Mouse (Mus musculus) c-Kit-negative CD71-positive TER-119-positive erythroid progenitor cells, embryonic 14.5 days (primary cell): Measurements from ENCODE around the gene Myt1l.

ENCODE experiments used
- DNase-seq: peaks from one replicate; pipeline ENCODE4 v3.0.0-alpha.2; 2013; ENCODE audit warnings: low read depth, low spot score

Myt1l gene

GRCm38 (mm10) chr12:29723722-29724338 is 195.6 kb downstream of the Myt1l start:
- DNase-seq = no peak

GRCm38 (mm10) chr12:29728294-29728693 is 200.1 kb downstream of the Myt1l start:
- DNase-seq = no peak

GRCm38 (mm10) chr12:29740346-29741025 is 212.3 kb downstream of the Myt1l start:
- no peak for DNase-seq

- no peak for DNase-seq
Observed at GRCm38 (mm10) chr12:29741181-29741580, 213.0 kb downstream of the Myt1l start.

- DNase-seq = no peak
Observed at GRCm38 (mm10) chr12:29750604-29751128, 222.5 kb downstream of the Myt1l start.

- DNase-seq = no peak
Observed at GRCm38 (mm10) chr12:29755086-29755871, 227.1 kb downstream of the Myt1l start.

- DNase-seq = no peak
Observed at GRCm38 (mm10) chr12:29755872-29756265, 227.7 kb downstream of the Myt1l start.

- DNase-seq = no peak
Observed at GRCm38 (mm10) chr12:29760611-29761010, 232.4 kb downstream of the Myt1l start.

- DNase-seq = no peak
Observed at GRCm38 (mm10) chr12:29766158-29766557, 238.0 kb downstream of the Myt1l start.

- DNase-seq = no peak
Observed at GRCm38 (mm10) chr12:29771791-29772190, 243.6 kb downstream of the Myt1l start.

- no peak for DNase-seq
Observed at GRCm38 (mm10) chr12:29772401-29772800, 244.2 kb downstream of the Myt1l start.

- DNase-seq = no peak
Observed at GRCm38 (mm10) chr12:29778901-29779300, 250.7 kb downstream of the Myt1l start.

GRCm38 (mm10) chr12:29789319-29790050 is 261.3 kb downstream of the Myt1l start:
- DNase-seq = no peak

- DNase-seq = no peak
Observed at GRCm38 (mm10) chr12:29790051-29790386, 261.8 kb downstream of the Myt1l start.

- no peak for DNase-seq
Observed at GRCm38 (mm10) chr12:29792998-29793397, 264.8 kb downstream of the Myt1l start.

- DNase-seq = no peak
Observed at GRCm38 (mm10) chr12:29795107-29795673, 267.0 kb downstream of the Myt1l start.

GRCm38 (mm10) chr12:29798595-29799391 is 270.6 kb downstream of the Myt1l start:
- DNase-seq = no peak

GRCm38 (mm10) chr12:29806415-29806814 is 278.2 kb downstream of the Myt1l start:
- DNase-seq = no peak

GRCm38 (mm10) chr12:29809569-29810185 is 281.5 kb downstream of the Myt1l start:
- no peak for DNase-seq

- no peak for DNase-seq
Observed at GRCm38 (mm10) chr12:29815466-29815865, 287.3 kb downstream of the Myt1l start.
